Mouse (Mus musculus) CD4-positive helper T cell, adult 2 months (primary cell): ENCODE data around the gene Ppp6r1.

Experiments used
- DNase-seq: peaks from one replicate; pipeline ENCODE4 v3.0.0-alpha.2; 2012; ENCODE audit warnings: low read depth, missing footprints, low spot score

Ppp6r1 gene

GRCm38 (mm10) chr7:4658912-4659551, at the start of gene Ppp6r1:
Gene Ppp6r1 (minus strand): TSS chr7:4659019.
- DNase-seq: peak; percentile 99

DNA sequence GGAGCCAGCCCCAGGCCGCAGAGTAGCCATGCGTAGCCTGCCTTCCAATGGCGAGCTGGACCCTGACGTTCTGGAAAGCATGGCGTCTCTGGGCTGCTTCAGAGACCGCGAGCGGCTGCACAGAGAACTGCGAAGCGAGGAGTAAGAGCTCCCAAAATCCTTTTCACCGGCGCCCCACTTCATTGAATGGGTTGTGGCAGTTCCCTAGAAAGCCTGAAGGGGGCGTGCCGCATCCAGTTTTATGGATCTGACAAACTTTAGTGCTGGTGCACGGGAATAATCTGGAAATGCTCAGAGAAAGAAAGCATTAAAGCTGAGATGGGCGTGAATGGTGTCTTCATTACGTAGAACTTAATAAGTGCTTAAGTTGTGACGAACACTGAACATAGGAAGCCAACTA, 46.3 kb upstream of the Ppp6r1 start:
- no peak for DNase-seq

DNA sequence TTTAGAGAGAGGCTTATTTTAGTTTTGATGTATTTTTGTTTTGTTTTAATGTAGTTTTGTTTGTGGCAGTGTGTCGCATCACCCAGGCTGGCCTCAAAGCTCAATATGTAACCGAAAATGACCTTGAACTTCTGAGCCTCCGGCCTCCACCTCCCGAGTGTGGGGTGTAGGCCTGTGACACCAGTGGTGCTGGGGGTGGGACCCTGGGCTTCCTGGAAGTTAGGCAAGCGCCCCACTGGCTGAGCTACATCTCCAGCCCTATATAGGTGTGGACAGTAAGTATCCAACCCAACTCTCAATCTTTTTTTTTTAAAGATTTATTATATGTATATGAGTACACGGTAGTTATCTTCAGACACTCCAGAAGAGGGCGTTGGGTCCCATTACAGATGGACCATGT, 44.4 kb upstream of the Ppp6r1 start:
- DNase-seq: no peak

DNA sequence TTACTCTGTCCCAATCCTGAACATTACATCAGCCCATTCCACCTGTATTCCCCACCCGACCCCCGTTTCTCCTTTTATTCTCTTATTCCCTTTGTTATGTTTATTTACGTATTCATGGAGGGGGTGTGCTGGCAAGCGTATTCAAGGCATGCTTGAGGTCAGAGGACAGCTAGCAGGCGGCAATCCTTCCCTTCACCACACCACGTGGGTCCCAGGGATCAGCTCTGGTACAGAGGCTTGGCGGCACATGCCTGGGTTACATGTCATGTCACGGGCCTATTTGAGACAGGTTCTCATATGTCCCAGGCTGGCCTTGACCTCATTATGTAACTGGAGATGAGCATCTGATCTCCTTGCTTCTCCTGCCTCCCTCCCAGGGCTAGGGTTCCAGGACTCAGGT, 43.5 kb upstream of the Ppp6r1 start:
- DNase-seq: no peak

DNA sequence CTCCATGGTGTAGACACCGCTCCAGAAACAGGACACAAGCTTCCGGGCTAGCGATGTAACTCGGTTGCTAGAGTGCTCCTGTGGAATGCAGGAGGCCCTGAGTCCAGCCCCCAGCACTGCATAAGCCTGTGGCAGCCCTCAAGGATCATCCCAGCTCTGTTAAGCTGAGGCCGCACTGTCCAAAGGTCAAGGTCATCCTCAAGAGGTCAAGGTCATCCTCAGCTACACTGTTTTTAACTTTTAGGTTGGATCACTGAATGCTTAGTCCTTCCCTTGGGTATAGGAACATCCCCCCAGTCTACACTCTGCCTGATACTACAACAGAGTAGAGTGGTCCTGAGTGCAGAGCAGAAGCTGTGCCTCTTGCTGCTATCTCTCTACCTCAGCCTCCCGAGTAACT, 34.2 kb upstream of the Ppp6r1 start:
- no peak for DNase-seq

- no peak for DNase-seq
These were observed 32.3 kb upstream of the Ppp6r1 start for GRCm38 (mm10) chr7:4690951-4691653.

- no peak for DNase-seq
These were observed 31.6 kb upstream of the Ppp6r1 start, which contains the start of gene Brsk1 for GRCm38 (mm10) chr7:4690387-4690786. Gene Brsk1 (plus strand): TSS chr7:4690604.

- DNase-seq: peak; percentile 100
These were observed 26.0 kb upstream of the Ppp6r1 start, which contains the start of gene Hspbp1 for GRCm38 (mm10) chr7:4684632-4685417. Gene Hspbp1 (minus strand): TSS chr7:4685068.

DNA sequence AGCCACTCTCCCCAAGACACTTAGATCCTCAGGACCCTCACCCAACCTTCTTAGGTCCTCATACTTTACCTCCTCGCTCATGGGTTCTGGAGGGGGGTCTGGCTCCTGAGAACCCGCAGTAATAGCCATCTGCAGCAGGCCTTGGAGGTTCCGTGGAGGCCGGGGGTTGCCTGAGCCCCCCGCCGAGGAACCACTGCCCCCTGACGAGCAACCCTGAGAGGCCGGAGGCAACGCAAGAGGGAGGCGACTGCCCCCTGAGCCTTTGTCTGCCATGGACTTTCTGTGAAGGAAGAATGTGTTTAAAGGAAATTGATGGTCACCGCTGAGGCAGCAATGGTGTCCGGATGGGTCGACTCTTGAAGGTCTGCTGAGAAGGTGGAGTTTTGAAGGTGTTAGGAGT, 25.4 kb upstream of the Ppp6r1 start:
- DNase-seq: no peak

DNA sequence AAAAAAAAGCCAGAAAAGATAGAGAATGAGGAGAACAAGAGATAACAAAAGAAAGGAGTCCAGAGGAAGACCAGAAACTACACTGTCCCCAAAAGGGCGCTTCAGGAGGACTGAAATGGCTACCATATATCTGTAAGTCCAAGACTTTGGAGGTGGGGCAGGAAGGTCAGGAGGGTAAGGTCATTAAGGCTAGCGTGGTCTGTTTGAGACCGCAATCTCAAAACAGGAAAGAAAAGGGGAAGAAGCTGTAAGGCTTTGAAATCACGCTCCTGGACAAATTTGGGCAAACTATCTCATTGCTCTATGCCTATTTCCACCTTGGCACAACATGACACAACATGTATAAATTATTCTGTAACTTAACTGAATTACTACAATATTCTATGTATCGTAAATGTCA, 24.5 kb upstream of the Ppp6r1 start:
- no peak for DNase-seq

DNA sequence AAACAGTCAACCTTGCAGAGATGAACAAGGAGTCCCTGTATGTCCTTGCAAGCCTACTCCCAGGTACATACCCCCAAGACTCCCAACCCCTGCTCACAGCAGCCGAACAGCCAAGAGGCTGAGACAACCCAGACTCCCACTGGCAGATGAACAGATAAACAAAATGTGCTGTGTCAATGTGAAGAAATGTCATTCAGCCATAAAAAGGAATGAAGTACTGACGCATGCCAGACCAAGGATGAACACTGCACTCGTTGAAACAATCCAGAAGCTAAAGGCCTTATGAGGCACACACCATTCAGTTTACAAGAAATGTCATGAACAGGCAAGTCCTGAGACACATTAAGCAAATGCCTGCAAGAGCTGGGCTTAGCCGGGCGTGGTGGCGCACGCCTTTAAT, 16.4 kb upstream of the Ppp6r1 start:
- no peak for DNase-seq

GRCm38 (mm10) chr7:4674114-4674731, 15.4 kb upstream of the Ppp6r1 start:
- peak; percentile 54 for DNase-seq

DNA sequence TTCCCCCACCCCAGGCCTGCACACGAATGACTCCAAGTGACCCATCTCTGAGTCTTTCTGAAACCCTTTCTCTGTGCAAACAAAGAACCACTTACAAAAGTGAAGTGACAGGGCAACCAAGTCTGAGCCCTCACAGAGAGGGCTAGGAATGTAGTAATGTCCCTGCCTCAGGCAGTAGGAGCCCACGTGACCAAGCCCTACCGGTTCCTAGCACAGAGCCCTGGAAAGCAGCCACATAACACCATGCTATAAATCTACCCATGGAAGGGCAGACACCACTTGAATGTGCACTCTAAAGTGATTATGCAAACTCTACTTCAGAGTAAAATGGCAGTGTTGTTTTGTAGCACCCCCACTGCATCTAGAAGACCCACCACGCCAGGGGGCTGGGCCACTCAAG, 13.1 kb upstream of the Ppp6r1 start:
- no peak for DNase-seq

GRCm38 (mm10) chr7:4670655-4671255, 11.9 kb upstream of the Ppp6r1 start:
- no peak for DNase-seq

- no peak for DNase-seq
These were observed 10.3 kb upstream of the Ppp6r1 start for GRCm38 (mm10) chr7:4669156-4669555.

- no peak for DNase-seq
These were observed 9.7 kb upstream of the Ppp6r1 start for GRCm38 (mm10) chr7:4668506-4668905.

DNA sequence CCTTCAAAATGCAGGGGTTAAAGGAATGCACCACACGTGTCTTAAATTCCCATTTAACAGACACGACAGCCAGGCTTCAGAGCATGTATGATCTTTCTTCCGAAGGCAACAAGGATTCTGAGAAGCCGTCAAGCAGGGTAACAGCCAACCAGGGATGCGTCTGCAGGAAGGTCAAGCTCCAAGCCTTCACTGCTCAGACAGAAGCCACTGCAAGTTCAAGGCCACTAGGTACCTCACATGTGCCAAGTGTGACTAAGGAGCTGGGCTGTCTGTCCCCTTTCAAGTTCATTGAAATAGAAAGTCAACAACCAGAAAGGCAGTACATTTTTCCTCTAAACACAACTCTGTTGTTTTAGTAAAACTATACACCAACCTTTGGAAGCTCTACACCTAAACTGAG, 8.1 kb upstream of the Ppp6r1 start:
- no peak for DNase-seq

DNA sequence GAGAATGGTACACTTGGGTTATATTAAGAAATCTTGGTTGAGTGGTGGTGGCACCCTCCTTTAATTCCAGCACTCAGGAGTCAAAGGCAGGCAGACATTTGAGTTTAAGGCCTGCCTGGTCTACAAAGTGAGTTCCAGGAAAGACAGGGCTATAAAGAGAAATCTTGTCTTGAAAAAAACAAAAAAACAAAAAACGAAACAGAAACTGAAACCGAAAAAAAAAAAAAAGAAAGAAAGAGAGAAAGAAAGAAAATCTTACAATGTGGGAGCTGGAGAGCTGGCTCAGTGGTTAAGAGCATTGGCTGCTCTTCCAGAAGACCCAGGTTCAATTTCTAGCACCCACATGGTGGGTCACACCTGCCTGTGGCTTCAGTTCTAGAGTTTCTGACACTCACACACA, 4.9 kb upstream of the Ppp6r1 start:
- DNase-seq: peak; percentile 64

- DNase-seq: peak; percentile 31
These were observed 4.4 kb upstream of the Ppp6r1 start for GRCm38 (mm10) chr7:4663179-4663578.

DNA sequence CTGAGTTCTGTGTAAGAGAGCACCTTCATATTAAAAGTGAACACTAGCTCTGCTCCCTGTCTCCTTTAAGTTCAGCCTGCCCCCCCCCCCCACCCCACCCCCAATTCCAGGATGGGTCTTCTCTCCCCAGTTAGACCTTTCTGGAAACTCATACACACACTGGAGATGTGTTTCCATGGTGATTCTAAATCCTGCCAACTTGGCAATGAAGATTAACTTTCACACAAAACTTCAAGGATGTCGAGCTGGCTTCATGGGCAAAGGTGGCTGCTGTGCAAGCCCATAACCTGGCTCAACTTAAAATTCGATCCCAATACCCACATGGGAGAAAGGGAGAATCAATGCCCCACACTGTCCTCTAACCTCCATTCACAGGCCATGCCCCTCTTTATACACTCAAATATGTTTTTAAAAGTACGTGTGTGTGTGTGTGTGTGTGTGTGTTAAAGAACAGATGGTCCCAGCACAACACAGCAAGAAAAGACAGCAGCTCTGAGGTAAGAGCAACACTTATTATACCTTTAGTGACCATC, 1.2 kb upstream of the Ppp6r1 start:
- no peak for DNase-seq

- DNase-seq: peak; percentile 53
These were observed 501 bp downstream of the Ppp6r1 start for GRCm38 (mm10) chr7:4658128-4658907.
